ENCODE assay signal across 22 mouse cellular contexts in the genomic region with DNA sequence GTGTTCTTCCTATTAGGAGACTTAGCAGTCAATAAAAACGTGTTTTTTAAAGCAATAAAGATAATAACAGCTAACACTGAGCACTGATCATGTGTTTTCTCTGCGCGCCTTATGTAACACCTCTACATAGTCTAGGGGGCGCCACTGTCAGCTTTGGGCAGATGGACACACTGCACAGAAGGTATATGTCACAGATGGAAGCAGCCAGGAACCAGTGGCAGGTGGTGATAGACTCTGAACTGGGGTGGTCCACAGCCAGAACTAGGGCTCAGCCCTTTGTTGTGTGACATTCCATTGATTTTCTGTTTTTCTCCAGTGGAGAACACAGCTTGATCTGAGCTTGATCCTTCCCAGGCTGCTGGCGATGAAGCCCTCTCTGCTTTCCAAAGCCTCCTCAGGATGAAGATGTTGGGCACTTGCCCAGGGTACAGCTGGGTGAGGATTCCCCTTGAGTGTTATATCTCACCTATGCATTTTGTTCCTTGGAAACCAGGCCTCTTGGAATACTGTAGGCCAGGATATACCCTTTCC.
DNase-seq lines count a peak whose midpoint lies in the region; ATAC-seq and TF ChIP-seq lines count a peak whose summit lies in the region.
"Had no signal": no experiment of that assay in that cellular context is flagged by ENCODE, and none has a peak within 500 bp of the region (broad histone marks: within the 10 kb centered on the region; RNA-seq: fewer than 3 reads in every experiment).

No protein-coding gene starts in this region.

- ATAC-seq in midbrain, postnatal 0 days (ENCODE audit: low FRiP score): no peak
- ATAC-seq in midbrain, embryonic 16.5 days: no peak
- ATAC-seq: forebrain, embryonic 15.5 days; intestine, embryonic 15.5 days; liver, embryonic 12.5 days; midbrain, embryonic 13.5 days had no signal

- no peaks in the 10 kb centered on the region for H3K79me2 ChIP-seq in MEL (ENCODE audit: control insufficient read depth, insufficient read depth, low read length, poor library complexity)

- no peak for TF ChIP-seq RAD21 in MEL (IDR thresholded peaks at IDR 0.05; ENCODE audit: low read depth, low read length)

- 68% methylated on average over 5 of the region's 5 CpGs for WGBS in heart, embryonic 10.5 days
- 64% methylated on average over 5 of the region's 5 CpGs for WGBS in midbrain, postnatal 0 days
- WGBS in midbrain, embryonic 16.5 days: 64% methylated on average over 5 of the region's 5 CpGs

- no peak for TF ChIP-seq EP300 in MEL (IDR thresholded peaks at IDR 0.05; ENCODE audit: low read depth in 1 of 2, low read length in 2 of 2)

- TF ChIP-seq POLR2A in MEL (IDR thresholded peaks at IDR 0.05; ENCODE audit: control insufficient read depth in 1 of 2, insufficient read depth in 1 of 2, low read depth in 1 of 2, low read length in 2 of 2, poor library complexity in 1 of 2): no peak

- H3K4me3 ChIP-seq in heart, embryonic 10.5 days: no peak overlapping the region
- no peak overlapping the region for H3K4me3 ChIP-seq in midbrain, postnatal 0 days (ENCODE audit: low read depth, low read length)
- H3K4me3 ChIP-seq in midbrain, embryonic 16.5 days (ENCODE audit: low read depth, low read length): no peak overlapping the region
- H3K4me3 ChIP-seq in MEL (ENCODE audit: control insufficient read depth in 1 of 2, insufficient read depth in 1 of 2, low read depth in 2 of 2, low read length in 2 of 2): no peak overlapping the region
- H3K4me3 ChIP-seq: embryonic facial prominence, embryonic 15.5 days; forebrain, embryonic 15.5 days; intestine, embryonic 15.5 days; layer of hippocampus, adult 2 months; limb, embryonic 12.5 days; liver, embryonic 12.5 days; megakaryocyte, embryonic 14.5 days; midbrain, embryonic 13.5 days had no signal

- no peaks in the 10 kb centered on the region for H3K4me1 ChIP-seq in heart, embryonic 10.5 days
- no peaks in the 10 kb centered on the region for H3K4me1 ChIP-seq in midbrain, postnatal 0 days (ENCODE audit: insufficient read depth, low read length)
- no peaks in the 10 kb centered on the region for H3K4me1 ChIP-seq in midbrain, embryonic 16.5 days (ENCODE audit: control insufficient read depth, insufficient read depth, low read length)
- no peaks in the 10 kb centered on the region for H3K4me1 ChIP-seq in MEL (ENCODE audit: control insufficient read depth in 1 of 2, insufficient read depth in 2 of 2, low read length in 2 of 2)
- H3K4me1 ChIP-seq: embryonic facial prominence, embryonic 15.5 days; forebrain, embryonic 15.5 days; intestine, embryonic 15.5 days; limb, embryonic 12.5 days; midbrain, embryonic 13.5 days had no signal

- no peak for DNase-seq in heart, embryonic 10.5 days (ENCODE audit: low spot score)
- DNase-seq in heart, postnatal 4 days: no peak
- peak; percentile 27 for DNase-seq in midbrain, postnatal 0 days (ENCODE audit: low spot score)
- no peak for DNase-seq in MEL (ENCODE audit: low read depth, low spot score)
- peak; percentile 13 for DNase-seq in naive thymus-derived CD4-positive, alpha-beta T cell, adult 2 months (ENCODE audit: low read depth)
- DNase-seq in embryo, embryonic 10.5 days (ENCODE audit: low spot score): no peak
- DNase-seq: adrenal gland, adult 8-10 months; kidney, adult 9 months; kidney, postnatal 25 days; lung, adult 2 months; lung, postnatal 36 days; thymus, postnatal 14 days had no signal

- no peak overlapping the region for H3K9ac ChIP-seq in midbrain, postnatal 0 days (replicated peaks; ENCODE audit: low read length, poor library complexity, severe bottlenecking)
- H3K9ac ChIP-seq in midbrain, embryonic 16.5 days (ENCODE audit: low read depth, low read length): no peak overlapping the region
- H3K9ac ChIP-seq in MEL (ENCODE audit: control insufficient read depth, low read depth, low read length, poor library complexity, severe bottlenecking): no peak overlapping the region
- H3K9ac ChIP-seq: embryonic facial prominence, embryonic 15.5 days; forebrain, embryonic 15.5 days; hindbrain, embryonic 14.5 days; intestine, embryonic 15.5 days; limb, embryonic 12.5 days; liver, embryonic 12.5 days; midbrain, embryonic 13.5 days had no signal

- no peaks in the 10 kb centered on the region for H3K9me3 ChIP-seq in heart, embryonic 10.5 days
- H3K9me3 ChIP-seq in midbrain, postnatal 0 days (ENCODE audit: low read length): no peaks in the 10 kb centered on the region
- H3K9me3 ChIP-seq in midbrain, embryonic 16.5 days (replicated peaks; ENCODE audit: control insufficient read depth, low read length, poor library complexity, severe bottlenecking): no peaks in the 10 kb centered on the region
- no peaks in the 10 kb centered on the region for H3K9me3 ChIP-seq in MEL (replicated peaks; ENCODE audit: insufficient read depth, low read length)
- H3K9me3 ChIP-seq: embryonic facial prominence, embryonic 15.5 days; forebrain, embryonic 15.5 days; intestine, embryonic 15.5 days; limb, embryonic 12.5 days; liver, embryonic 12.5 days; megakaryocyte, embryonic 14.5 days had no signal

- 0 out of 2 replicates have a peak, but pooled peaks have one; percentile 26 for TF ChIP-seq CTCF in midbrain, postnatal 0 days (IDR thresholded peaks at IDR 0.05)
- peak in 2 of 3 experiments; percentile 15 to 20; a peak in 1 of 6 replicates for TF ChIP-seq CTCF in MEL (IDR thresholded peaks at IDR 0.05 in 2 of 3, conservative IDR thresholded peaks at IDR 0.05 in 1 of 3; ENCODE audit: control insufficient read depth in 1 of 3, insufficient read depth in 1 of 3, low read depth in 2 of 3, low read length in 3 of 3, poor library complexity in 1 of 3, severe bottlenecking in 1 of 3)

- no peaks in the 10 kb centered on the region for H3K27me3 ChIP-seq in heart, embryonic 10.5 days (ENCODE audit: insufficient read depth, poor library complexity, severe bottlenecking)
- H3K27me3 ChIP-seq in midbrain, postnatal 0 days (ENCODE audit: insufficient read depth, low read length): no peaks in the 10 kb centered on the region
- H3K27me3 ChIP-seq in midbrain, embryonic 16.5 days (ENCODE audit: control insufficient read depth, insufficient read depth, low read depth, low read length): no peaks in the 10 kb centered on the region
- H3K27me3 ChIP-seq in MEL (ENCODE audit: control insufficient read depth in 1 of 2, insufficient read depth in 2 of 2, low read length in 2 of 2): no peaks in the 10 kb centered on the region
- H3K27me3 ChIP-seq: embryonic facial prominence, embryonic 15.5 days; forebrain, embryonic 15.5 days; intestine, embryonic 15.5 days; limb, embryonic 12.5 days; liver, embryonic 12.5 days; megakaryocyte, embryonic 14.5 days; midbrain, embryonic 13.5 days had no signal

- 0 out of 2 replicates have a peak overlapping the region, but pooled peaks have one; percentile 16 for H3K27ac ChIP-seq in heart, embryonic 10.5 days
- no peak overlapping the region for H3K27ac ChIP-seq in midbrain, postnatal 0 days (ENCODE audit: low read depth, low read length)
- no peak overlapping the region for H3K27ac ChIP-seq in midbrain, embryonic 16.5 days (ENCODE audit: low read length)
- H3K27ac ChIP-seq in MEL (ENCODE audit: control insufficient read depth, low read depth, low read length): no peak overlapping the region
- H3K27ac ChIP-seq: embryonic facial prominence, embryonic 15.5 days; forebrain, embryonic 15.5 days; hindbrain, embryonic 14.5 days; intestine, embryonic 15.5 days; layer of hippocampus, adult 2 months; limb, embryonic 12.5 days; liver, embryonic 12.5 days; midbrain, embryonic 13.5 days had no signal

- no peak overlapping the region for H3K4me2 ChIP-seq in midbrain, postnatal 0 days (ENCODE audit: low read depth, low read length, poor library complexity, severe bottlenecking)
- no peak overlapping the region for H3K4me2 ChIP-seq in midbrain, embryonic 16.5 days (ENCODE audit: low read length)
- H3K4me2 ChIP-seq: embryonic facial prominence, embryonic 15.5 days; forebrain, embryonic 15.5 days; hindbrain, embryonic 14.5 days; intestine, embryonic 15.5 days; limb, embryonic 12.5 days; liver, embryonic 12.5 days; midbrain, embryonic 13.5 days had no signal

- no peaks in the 10 kb centered on the region for H3K36me3 ChIP-seq in heart, embryonic 10.5 days
- no peaks in the 10 kb centered on the region for H3K36me3 ChIP-seq in midbrain, postnatal 0 days (ENCODE audit: insufficient read depth, low read length)
- H3K36me3 ChIP-seq in midbrain, embryonic 16.5 days (ENCODE audit: control insufficient read depth, insufficient read depth, low read length): no peaks in the 10 kb centered on the region
- H3K36me3 ChIP-seq in MEL (ENCODE audit: control insufficient read depth in 1 of 2, insufficient read depth in 2 of 2, low read length in 2 of 2): no peaks in the 10 kb centered on the region
- H3K36me3 ChIP-seq: embryonic facial prominence, embryonic 15.5 days; forebrain, embryonic 15.5 days; intestine, embryonic 15.5 days; limb, embryonic 12.5 days; liver, embryonic 12.5 days; midbrain, embryonic 13.5 days had no signal

TF ChIP-seq in MEL, 35 proteins besides CTCF, POLR2A, EP300 and RAD21:
- TF ChIP-seq RCOR1 (IDR thresholded peaks at IDR 0.05; ENCODE audit: low read depth, low read length) (no peak), POLR2AphosphoS2 (IDR thresholded peaks at IDR 0.05; ENCODE audit: low read length) (no peak), CHD1 (IDR thresholded peaks at IDR 0.05; ENCODE audit: low read depth, low read length) (no peak), HCFC1 (IDR thresholded peaks at IDR 0.05; ENCODE audit: low read depth, low read length) (no peak), GABPA (IDR thresholded peaks at IDR 0.05; ENCODE audit: low read depth, low read length) (no peak), USF2 (IDR thresholded peaks at IDR 0.05; ENCODE audit: borderline replicate concordance in 1 of 2, insufficient read depth in 1 of 2, low read depth in 1 of 2, low read length in 2 of 2) (no peak), ZC3H11A (IDR thresholded peaks at IDR 0.05; ENCODE audit: low read depth, low read length) (no peak), SIN3A (IDR thresholded peaks at IDR 0.05; ENCODE audit: low read length) (no peak), TBP (IDR thresholded peaks at IDR 0.05; ENCODE audit: low read depth, low read length) (no peak), UBTF (IDR thresholded peaks at IDR 0.05; ENCODE audit: borderline replicate concordance, insufficient read depth, low read depth, low read length) (no peak), GATA1 (IDR thresholded peaks at IDR 0.05; ENCODE audit: low read depth, low read length) (no peak), MAX (IDR thresholded peaks at IDR 0.05; ENCODE audit: low read length) (no peak), ELF1 (IDR thresholded peaks at IDR 0.05; ENCODE audit: low read depth, low read length) (no peak), BHLHE40 (IDR thresholded peaks at IDR 0.05; ENCODE audit: borderline replicate concordance, low read depth, low read length) (no peak), POLR2AphosphoS5 (IDR thresholded peaks at IDR 0.05; ENCODE audit: borderline replicate concordance, low read depth, low read length) (no peak), USF1 (IDR thresholded peaks at IDR 0.05; ENCODE audit: low read depth, low read length) (no peak), NRF1 (IDR thresholded peaks at IDR 0.05; ENCODE audit: insufficient read depth, low read depth, low read length, poor library complexity, severe bottlenecking) (no peak)

Comparison
In these comparisons a context has a peak if more than half of its experiments do, and no peak if none do; other contexts are left out.
1. DNase-seq: peak in midbrain, postnatal 0 days (single experiment) and naive thymus-derived CD4-positive, alpha-beta T cell, adult 2 months (single experiment); none in heart, embryonic 10.5 days (single experiment), heart, postnatal 4 days (single experiment), MEL (single experiment) and embryo, embryonic 10.5 days (single experiment).